Mouse (Mus musculus): Measurements from ENCODE around the gene Hook2.
A peak's percentile ranks its signal among the peaks of the same experiment; 100 is the strongest.

- TF ChIP-seq CTCF (IDR thresholded peaks at IDR 0.05; ENCODE audit: extremely low read depth, insufficient read depth, insufficient read length, insufficient replicate concordance), result no peak
- peak; percentile 19; the same call in 1 of the 2 replicates for TF ChIP-seq POLR2A (IDR thresholded peaks at IDR 0.05; ENCODE audit: low read depth, low read length)
Measured at GRCm38 (mm10) chr8:85025098-85025932, 34.9 kb downstream of the Hook2 start, which contains the start of gene Asna1.
